Mouse (Mus musculus) brain, embryonic 14.5 days (tissue): Measurements from ENCODE around the gene Prkab1.

Experiments used
- CTCF ChIP-seq: fragments of 200-500 bp; IDR thresholded peaks from 2 replicates; pipeline ENCODE4 v1.5.1; 2012; ENCODE audit warnings: inconsistent platforms, mild to moderate bottlenecking, moderate library complexity, borderline replicate concordance; ENCODE audit not compliant: insufficient read depth, insufficient read length; ENCODE audit errors: extremely low read depth
- POLR2A ChIP-seq: fragments of 200-500 bp; IDR thresholded peaks from 2 replicates; pipeline ENCODE4 v1.6.1; 2012; ENCODE audit warnings: mild to moderate bottlenecking, inconsistent platforms, borderline replicate concordance; ENCODE audit not compliant: poor library complexity, insufficient read depth, insufficient read length, severe bottlenecking; ENCODE audit errors: extremely low read depth

GRCm38 (mm10) chr5:116031190-116031577, 6.9 kb upstream of the Prkab1 start:
- TF ChIP-seq CTCF (peak; percentile 98), POLR2A (no peak)
